Mouse (Mus musculus) stomach, embryonic 14.5 days (tissue): ENCODE measurements at regions not wholly inside any gene's neighbourhood (a gene's known extent, or its start where the extent isn't known, plus 50 kb on each side); places are given as distances from the start of the nearest gene placed in this dataset.

Experiments used
- ATAC-seq: fragments of 200-750 bp; cut with Nextera tagmentation; 2 replicates; pipeline ENCODE4 v1.8.0; 2017; ENCODE audit warnings: low read depth, moderate TSS enrichment; ENCODE audit not compliant: insufficient number of reproducible peaks, insufficient read depth, low FRiP score
- H3K27ac ChIP-seq: fragments of 300-500 bp; sonication (generic); 2 replicates; pipeline ENCODE4 v1.5.1; 2014; ENCODE audit warnings: mild to moderate bottlenecking, low read length, moderate library complexity, mixed read lengths
- H3K27me3 ChIP-seq: fragments of 300-500 bp; sonication (generic); 2 replicates; pipeline ENCODE4 v1.6.1; 2014; ENCODE audit warnings: low read length, control low read depth, mixed read lengths; ENCODE audit not compliant: control insufficient read depth, insufficient read depth
- H3K36me3 ChIP-seq: fragments of 300-500 bp; sonication (generic); 2 replicates; pipeline ENCODE4 v1.6.1; 2014; ENCODE audit warnings: mild to moderate bottlenecking, control low read depth, low read length, moderate library complexity, mixed read lengths; ENCODE audit not compliant: control insufficient read depth, insufficient read depth
- H3K4me1 ChIP-seq: fragments of 300-500 bp; sonication (generic); 2 replicates; pipeline ENCODE4 v1.6.1; 2014; ENCODE audit warnings: low read length, control low read depth, mixed read lengths; ENCODE audit not compliant: control insufficient read depth, insufficient read depth
- H3K4me2 ChIP-seq: fragments of 300-500 bp; sonication (generic); replicated peaks from 2 replicates; pipeline ENCODE4 v1.6.1; 2014; ENCODE audit warnings: low read depth, low read length, control low read depth
- H3K4me3 ChIP-seq: fragments of 300-500 bp; sonication (generic); 2 replicates; pipeline ENCODE4 v1.5.1; 2014; ENCODE audit warnings: low read depth, low read length, control low read depth
- H3K9ac ChIP-seq: fragments of 300-500 bp; sonication (generic); replicated peaks from 2 replicates; pipeline ENCODE4 v1.6.1; 2014; ENCODE audit warnings: low read depth, mild to moderate bottlenecking, control low read depth, low read length, moderate library complexity, mixed read lengths
- H3K9me3 ChIP-seq: fragments of 300-500 bp; sonication (generic); 2 replicates; pipeline ENCODE4 v1.6.1; 2016; ENCODE audit warnings: low read depth, low read length, control low read depth; ENCODE audit not compliant: control insufficient read depth
- WGBS: fragments of 180-500 bp; shearing (Covaris S2); extraction: QIAGEN DNeasy Blood & Tissue Kit; methylation state at CpG from one replicate; pipeline ENCODE4 v1.1.7; 2014; 5-methylcytosine and 5-hydroxymethylcytosine counted together

- H3K4me1 ChIP-seq = peaks cover 5% of the 10 kb centered on the region; the same call in 1 of the 2 replicates
- no peaks in the 10 kb centered on the region for H3K36me3 ChIP-seq
- H3K27me3 ChIP-seq = no peaks in the 10 kb centered on the region
- no peaks in the 10 kb centered on the region for H3K9me3 ChIP-seq
- no peak overlapping the region for H3K4me2 ChIP-seq
- H3K27ac ChIP-seq = no peak overlapping the region
- no peak overlapping the region for H3K9ac ChIP-seq
- 52% methylated on average over 1 of the region's 1 CpGs for WGBS
- no peak overlapping the region for H3K4me3 ChIP-seq
- ATAC-seq = no peak
These were observed 377.4 kb upstream of the Arglu1 start for GRCm38 (mm10) chr8:9067731-9068130.

GRCm38 (mm10) chr8:9060166-9060565 lies 369.8 kb upstream of the Arglu1 start:
- no peak for ATAC-seq
- Histone ChIP-seq H3K4me1 (no peaks in the 10 kb centered on the region), H3K27ac (no peak overlapping the region), H3K4me3 (no peak overlapping the region), H3K9me3 (no peaks in the 10 kb centered on the region), H3K9ac (no peak overlapping the region), H3K27me3 (no peaks in the 10 kb centered on the region), H3K36me3 (no peaks in the 10 kb centered on the region), H3K4me2 (no peak overlapping the region)
- 93% methylated on average over 6 of the region's 6 CpGs for WGBS

- Histone ChIP-seq H3K9ac (no peak overlapping the region), H3K27ac (no peak overlapping the region), H3K4me3 (no peak overlapping the region), H3K4me1 (no peaks in the 10 kb centered on the region), H3K4me2 (no peak overlapping the region), H3K27me3 (no peaks in the 10 kb centered on the region), H3K36me3 (no peaks in the 10 kb centered on the region), H3K9me3 (no peaks in the 10 kb centered on the region)
- 66% methylated on average over 6 of the region's 6 CpGs for WGBS
- ATAC-seq = no peak
These were observed 365.1 kb upstream of the Arglu1 start for GRCm38 (mm10) chr8:9055416-9055819.

GRCm38 (mm10) chr8:9054801-9055200 lies 364.5 kb upstream of the Arglu1 start:
- WGBS = 80% methylated on average over 4 of the region's 4 CpGs
- H3K4me2 ChIP-seq = no peak overlapping the region
- H3K4me3 ChIP-seq = no peak overlapping the region
- H3K9ac ChIP-seq = no peak overlapping the region
- H3K27me3 ChIP-seq = no peaks in the 10 kb centered on the region
- no peaks in the 10 kb centered on the region for H3K36me3 ChIP-seq
- H3K4me1 ChIP-seq = no peaks in the 10 kb centered on the region
- ATAC-seq = no peak
- H3K27ac ChIP-seq = no peak overlapping the region
- H3K9me3 ChIP-seq = no peaks in the 10 kb centered on the region

GRCm38 (mm10) chr8:9051699-9052098 lies 361.4 kb upstream of the Arglu1 start:
- Histone ChIP-seq H3K27ac (no peak overlapping the region), H3K36me3 (no peaks in the 10 kb centered on the region), H3K4me3 (no peak overlapping the region), H3K9ac (no peak overlapping the region), H3K27me3 (no peaks in the 10 kb centered on the region), H3K4me1 (no peaks in the 10 kb centered on the region), H3K9me3 (no peaks in the 10 kb centered on the region), H3K4me2 (0 out of 2 replicates have a peak overlapping the region, but pooled peaks have one; percentile 12)
- WGBS = 41% methylated on average over 10 of the region's 10 CpGs
- ATAC-seq = 0 out of 2 replicates have a peak, but pooled peaks have one; percentile 33

- no peak overlapping the region for H3K4me2 ChIP-seq
- ATAC-seq = no peak
- H3K4me1 ChIP-seq = no peaks in the 10 kb centered on the region
- H3K27me3 ChIP-seq = no peaks in the 10 kb centered on the region
- H3K27ac ChIP-seq = no peak overlapping the region
- WGBS = 66% methylated on average over 11 of the region's 11 CpGs
- H3K36me3 ChIP-seq = no peaks in the 10 kb centered on the region
- H3K9ac ChIP-seq = no peak overlapping the region
- H3K4me3 ChIP-seq = no peak overlapping the region
- H3K9me3 ChIP-seq = no peaks in the 10 kb centered on the region
These were observed 360.6 kb upstream of the Arglu1 start for GRCm38 (mm10) chr8:9050740-9051475.

- H3K4me2 ChIP-seq = no peak overlapping the region
- no peak overlapping the region for H3K27ac ChIP-seq
- no peaks in the 10 kb centered on the region for H3K27me3 ChIP-seq
- no peak overlapping the region for H3K9ac ChIP-seq
- no peaks in the 10 kb centered on the region for H3K36me3 ChIP-seq
- no peak overlapping the region for H3K4me3 ChIP-seq
- no peaks in the 10 kb centered on the region for H3K9me3 ChIP-seq
- H3K4me1 ChIP-seq = no peaks in the 10 kb centered on the region
- no peak for ATAC-seq
- 89% methylated on average over 14 of the region's 14 CpGs for WGBS
These were observed 357.8 kb upstream of the Arglu1 start for GRCm38 (mm10) chr8:9048116-9048515.

- WGBS = 44% methylated on average over 10 of the region's 10 CpGs
- no peak overlapping the region for H3K4me3 ChIP-seq
- H3K36me3 ChIP-seq = no peaks in the 10 kb centered on the region
- no peaks in the 10 kb centered on the region for H3K9me3 ChIP-seq
- H3K27ac ChIP-seq = no peak overlapping the region
- no peaks in the 10 kb centered on the region for H3K4me1 ChIP-seq
- no peak for ATAC-seq
- no peak overlapping the region for H3K9ac ChIP-seq
- no peaks in the 10 kb centered on the region for H3K27me3 ChIP-seq
- no peak overlapping the region for H3K4me2 ChIP-seq
These were observed 352.8 kb upstream of the Arglu1 start for GRCm38 (mm10) chr8:9042835-9043792.
